Mouse (Mus musculus) thymus, adult 2 months (tissue): ENCODE results near the gene Nkain4.

ENCODE experiments used
- CTCF ChIP-seq: fragments of 200-500 bp; IDR thresholded peaks from 2 replicates; pipeline ENCODE4 v1.5.1; 2012; ENCODE audit warnings: mild to moderate bottlenecking, control low read depth, low read length, moderate library complexity, borderline replicate concordance; ENCODE audit not compliant: control insufficient read depth, poor library complexity, insufficient read depth; ENCODE audit errors: extremely low read depth
- POLR2A ChIP-seq: fragments of 200-500 bp; IDR thresholded peaks from 2 replicates; pipeline ENCODE4 v1.6.1; 2012; ENCODE audit warnings: mild to moderate bottlenecking, low read length, control low read depth, moderate library complexity; ENCODE audit not compliant: control insufficient read depth, poor library complexity, insufficient read depth; ENCODE audit errors: extremely low read depth

DNA sequence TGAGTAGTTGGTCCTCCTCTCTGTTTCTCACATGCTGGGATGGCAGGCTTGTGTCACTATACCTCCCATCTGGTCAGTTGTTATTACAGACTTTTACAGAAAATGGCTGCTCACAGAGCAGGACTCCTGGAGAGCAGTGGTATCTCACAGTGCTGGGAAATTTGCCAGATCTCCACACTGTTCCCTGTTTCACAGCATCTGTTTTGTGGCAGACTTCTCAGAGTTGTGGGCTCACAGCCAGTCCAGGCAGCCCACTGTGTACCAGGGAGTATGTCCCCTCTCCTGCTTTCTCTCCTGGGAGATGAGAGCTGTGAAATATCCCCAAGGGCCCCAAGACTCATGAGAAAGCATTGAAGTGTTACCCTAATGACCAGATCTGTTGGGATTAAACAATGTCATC, 12.6 kb downstream of the Nkain4 start:
- TF ChIP-seq POLR2A (no peak), CTCF (no peak)
